8 mouse cellular contexts compared by ENCODE assay signal in the genomic region with DNA sequence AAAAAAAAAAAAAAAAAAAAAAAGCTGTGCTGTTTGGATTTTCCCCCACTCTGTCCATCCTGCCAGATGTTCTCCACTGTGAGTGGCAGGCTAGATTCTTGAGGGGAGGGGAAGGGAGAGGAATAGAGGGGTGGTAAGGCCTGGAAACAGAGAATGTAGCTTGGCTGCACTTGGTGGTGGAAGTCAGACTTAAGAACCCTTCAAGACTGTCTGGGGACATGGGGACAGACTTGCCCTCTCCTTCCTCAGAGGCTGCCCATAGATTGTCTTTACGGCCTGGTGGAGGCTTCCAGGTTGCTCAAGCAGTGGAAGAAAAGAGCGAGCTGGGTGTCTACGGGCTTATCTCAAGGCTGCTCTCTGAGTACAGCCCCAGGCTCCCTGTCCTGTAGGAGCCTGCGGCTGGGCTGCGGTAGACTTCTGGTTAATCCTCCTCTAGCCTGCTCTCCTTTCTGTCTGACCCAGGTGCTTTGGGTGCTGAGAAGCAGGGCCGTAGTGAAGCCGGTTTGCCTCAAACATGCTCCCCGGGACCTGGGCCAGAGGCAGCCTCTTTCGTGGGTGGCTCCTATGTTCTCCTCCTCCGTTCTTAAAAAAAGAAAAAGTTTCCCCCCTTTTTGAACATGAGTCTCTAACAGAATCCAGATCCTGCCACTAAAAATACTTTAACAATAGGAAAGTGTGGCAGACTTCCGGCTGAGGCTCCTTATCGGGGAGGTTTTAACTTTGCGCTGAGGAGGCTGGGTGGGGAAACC. TPM values are rescaled to one million over a fixed set of nuclear protein-coding genes. Genes with fewer than 3 reads are reported as not detected.
DNase-seq lines count a peak whose midpoint lies in the region; ATAC-seq and TF ChIP-seq lines count a peak whose summit lies in the region.

No protein-coding gene starts in this region.

- TF ChIP-seq POLR2A in small intestine, adult 2 months (IDR thresholded peaks at IDR 0.05; ENCODE audit: low read depth, low read length), result no peak

- WGBS in midbrain, embryonic 10.5 days, result 77% methylated on average over 13 of the region's 13 CpGs
- 68% methylated on average over 13 of the region's 13 CpGs for WGBS in midbrain, embryonic 11.5 days
- whole genome bisulfite sequencing in hindbrain, embryonic 16.5 days, result 72% methylated on average over 13 of the region's 13 CpGs
- WGBS in small intestine, adult 2 months, result 61% methylated on average over 13 of the region's 13 CpGs

- no peaks in the 10 kb centered on the region for H3K36me3 ChIP-seq in midbrain, embryonic 10.5 days
- H3K36me3 ChIP-seq in midbrain, embryonic 11.5 days (ENCODE audit: control insufficient read depth, insufficient read depth, low read length), result no peaks in the 10 kb centered on the region; the same call in 1 of the 2 replicates
- no peaks in the 10 kb centered on the region for H3K36me3 ChIP-seq in hindbrain, embryonic 16.5 days (ENCODE audit: control insufficient read depth, insufficient read depth, low read length)
- no peaks in the 10 kb centered on the region for H3K36me3 ChIP-seq in small intestine, adult 2 months (ENCODE audit: control insufficient read depth, insufficient read depth, low read length)

- H3K4me3 ChIP-seq in midbrain, embryonic 10.5 days, result no peak overlapping the region
- no peak overlapping the region for H3K4me3 ChIP-seq in midbrain, embryonic 11.5 days (ENCODE audit: low read depth, low read length)
- no peak overlapping the region for H3K4me3 ChIP-seq in hindbrain, embryonic 16.5 days (ENCODE audit: low read length)
- no peak overlapping the region for H3K4me3 ChIP-seq in small intestine, adult 2 months (ENCODE audit: low read depth, low read length)

- no peak for TF ChIP-seq CTCF in small intestine, adult 2 months (IDR thresholded peaks at IDR 0.05; ENCODE audit: extremely low read depth, insufficient read length, insufficient replicate concordance, low read depth, low read length)

- no peak for ATAC-seq in midbrain, embryonic 11.5 days (ENCODE audit: low FRiP score)
- no peak for ATAC-seq in hindbrain, embryonic 16.5 days

- peaks cover 33% of the 10 kb centered on the region for H3K4me1 ChIP-seq in midbrain, embryonic 10.5 days
- H3K4me1 ChIP-seq in midbrain, embryonic 11.5 days (ENCODE audit: control insufficient read depth, insufficient read depth, low read length), result peaks cover 1% of the 10 kb centered on the region
- peaks cover 5% of the 10 kb centered on the region for H3K4me1 ChIP-seq in hindbrain, embryonic 16.5 days (ENCODE audit: control insufficient read depth, insufficient read depth, low read depth, low read length)
- peaks cover 2% of the 10 kb centered on the region for H3K4me1 ChIP-seq in small intestine, adult 2 months (ENCODE audit: control insufficient read depth, insufficient read depth, insufficient read length, low read length)

- no peak overlapping the region for H3K4me2 ChIP-seq in midbrain, embryonic 11.5 days
- no peak overlapping the region for H3K4me2 ChIP-seq in hindbrain, embryonic 16.5 days (ENCODE audit: low read length)

- H3K9me3 ChIP-seq in midbrain, embryonic 10.5 days (replicated peaks), result no peaks in the 10 kb centered on the region
- no peaks in the 10 kb centered on the region for H3K9me3 ChIP-seq in midbrain, embryonic 11.5 days (ENCODE audit: control insufficient read depth, low read length)
- no peaks in the 10 kb centered on the region for H3K9me3 ChIP-seq in hindbrain, embryonic 16.5 days (ENCODE audit: control insufficient read depth, low read length)

- no peak overlapping the region for H3K9ac ChIP-seq in midbrain, embryonic 11.5 days (ENCODE audit: low read length)
- no peak overlapping the region for H3K9ac ChIP-seq in hindbrain, embryonic 16.5 days (ENCODE audit: low read depth, low read length)

- H3K27me3 ChIP-seq in midbrain, embryonic 10.5 days (ENCODE audit: low read depth, poor library complexity, severe bottlenecking), result peaks cover 25% of the 10 kb centered on the region
- H3K27me3 ChIP-seq in midbrain, embryonic 11.5 days (ENCODE audit: control insufficient read depth, insufficient read depth, low read length), result peaks cover 2% of the 10 kb centered on the region; the same call in 1 of the 2 replicates
- peaks cover 4% of the 10 kb centered on the region; the same call in 1 of the 2 replicates for H3K27me3 ChIP-seq in hindbrain, embryonic 16.5 days (replicated peaks; ENCODE audit: control insufficient read depth, insufficient read depth, low read length)
- H3K27me3 ChIP-seq in small intestine, adult 2 months (ENCODE audit: control insufficient read depth, insufficient read depth, low read length), result no peaks in the 10 kb centered on the region

- DNase-seq in midbrain, embryonic 10.5 days (ENCODE audit: low spot score), result no peak
- DNase-seq in midbrain, embryonic 11.5 days (ENCODE audit: low spot score, missing footprints), result no peak
- peak; percentile 46 for DNase-seq in heart, adult 8-10 months (ENCODE audit: low spot score)
- DNase-seq in MN1 (ENCODE audit: low spot score), result no peak
- DNase-seq in right cerebral cortex, adult 18-20 months, result no peak
- no peak for DNase-seq in right cerebral cortex, postnatal 25 days

- 0 out of 2 replicates have a peak overlapping the region, but pooled peaks have one; percentile 33 for H3K27ac ChIP-seq in midbrain, embryonic 10.5 days (replicated peaks)
- no peak overlapping the region for H3K27ac ChIP-seq in midbrain, embryonic 11.5 days (ENCODE audit: low read depth, low read length)
- H3K27ac ChIP-seq in hindbrain, embryonic 16.5 days (ENCODE audit: low read depth, low read length), result peak overlapping the region; percentile 29; the same call in 1 of the 2 replicates
- peak overlapping the region; percentile 66 for H3K27ac ChIP-seq in small intestine, adult 2 months (ENCODE audit: insufficient read depth, low read depth, low read length)

RNA-seq across cellular contexts. Expression of gene Nr4a1, which starts 7.0 kb away (rescaled TPM):
- 2.8 and 2.9 TPM in 2 replicates for polyA plus RNA-seq in midbrain, embryonic 10.5 days (2016; fragmentation: Nextera tagmentation; extraction: Ambion mirVana)
- 1.3 TPM in 2 replicates for polyA plus RNA-seq in midbrain, embryonic 11.5 days (2014; fragmentation: Nextera tagmentation; extraction: Ambion mirVana)
- 10 to 100 TPM in 3 of 4 experiments, 1 to 10 TPM in 1; 7.0 to 23.9 (median 12.6) TPM for total RNA-seq in heart, adult 8-10 months (2022)
- 6.8 and 7.2 TPM in 2 replicates for polyA plus RNA-seq in hindbrain, embryonic 16.5 days (2015; fragmentation: Nextera tagmentation; extraction: Ambion mirVana)
- 6.5 and 9.7 TPM in 2 replicates for polyA plus RNA-seq in small intestine, adult 2 months (2012; rRNA removed)

RNA-seq across cellular contexts. Expression of gene Atg101, which starts 23.0 kb away (rescaled TPM):
- 80.8 TPM in 2 replicates for polyA plus RNA-seq in midbrain, embryonic 10.5 days (2016; fragmentation: Nextera tagmentation; extraction: Ambion mirVana)
- polyA plus RNA-seq in midbrain, embryonic 11.5 days (2014; fragmentation: Nextera tagmentation; extraction: Ambion mirVana), result 57.9 and 67.4 TPM in 2 replicates
- 10 to 100 TPM; 21.1 to 25.4 (median 21.4) TPM for total RNA-seq in heart, adult 8-10 months (2022)
- polyA plus RNA-seq in hindbrain, embryonic 16.5 days (2015; fragmentation: Nextera tagmentation; extraction: Ambion mirVana), result 79.6 and 81.3 TPM in 2 replicates
- polyA plus RNA-seq in small intestine, adult 2 months (2012; rRNA removed), result 13.7 and 38.4 TPM in 2 replicates

RNA-seq across cellular contexts. Expression of gene 6030408B16Rik, which starts 32.0 kb away (rescaled TPM):
- 0.06 and 0.22 TPM in 2 replicates for polyA plus RNA-seq in midbrain, embryonic 10.5 days (2016; fragmentation: Nextera tagmentation; extraction: Ambion mirVana)
- 0.33 TPM in 1 of 2 replicates, not detected in the other for polyA plus RNA-seq in midbrain, embryonic 11.5 days (2014; fragmentation: Nextera tagmentation; extraction: Ambion mirVana)
- total RNA-seq in heart, adult 8-10 months (2022), result 1 to 10 TPM in 3 of 4 experiments, under 1 TPM in 1; 0.54 to 2.1 (median 1.1) TPM
- 0.13 and 0.21 TPM in 2 replicates for polyA plus RNA-seq in hindbrain, embryonic 16.5 days (2015; fragmentation: Nextera tagmentation; extraction: Ambion mirVana)
- polyA plus RNA-seq in small intestine, adult 2 months (2012; rRNA removed), result 0.14 and 0.24 TPM in 2 replicates

RNA-seq across cellular contexts. Expression of gene Grasp, which starts 37.1 kb away (rescaled TPM):
- polyA plus RNA-seq in midbrain, embryonic 10.5 days (2016; fragmentation: Nextera tagmentation; extraction: Ambion mirVana), result 3.2 and 4.2 TPM in 2 replicates
- polyA plus RNA-seq in midbrain, embryonic 11.5 days (2014; fragmentation: Nextera tagmentation; extraction: Ambion mirVana), result 3.6 and 4.5 TPM in 2 replicates
- 10 to 100 TPM in 1 of 4 experiments, 1 to 10 TPM in 3; 7.6 to 10.2 (median 9.5) TPM for total RNA-seq in heart, adult 8-10 months (2022)
- 1.1 and 1.7 TPM in 2 replicates for polyA plus RNA-seq in hindbrain, embryonic 16.5 days (2015; fragmentation: Nextera tagmentation; extraction: Ambion mirVana)
- 7.3 and 8.5 TPM in 2 replicates for polyA plus RNA-seq in small intestine, adult 2 months (2012; rRNA removed)
